ENCODE assay signal across 8 mouse cellular contexts in genomic region chr10:120763656-120764466, GRCm38 (mm10).
DNase-seq lines count a peak whose midpoint lies in the region; ATAC-seq and TF ChIP-seq lines count a peak whose summit lies in the region.

No protein-coding gene starts in this region.

- no peaks in the 10 kb centered on the region for H3K36me3 ChIP-seq in forebrain, postnatal 0 days (ENCODE audit: insufficient read depth)
- H3K36me3 ChIP-seq in intestine, embryonic 16.5 days (ENCODE audit: control insufficient read depth, insufficient read depth, low read length), result no peaks in the 10 kb centered on the region
- H3K36me3 ChIP-seq in liver, embryonic 14.5 days (replicated peaks; ENCODE audit: control insufficient read depth, insufficient read depth, low read depth), result no peaks in the 10 kb centered on the region

- no peaks in the 10 kb centered on the region for H3K9me3 ChIP-seq in forebrain, postnatal 0 days (ENCODE audit: low read length)
- peaks cover 3% of the 10 kb centered on the region; the same call in 1 of the 2 replicates for H3K9me3 ChIP-seq in intestine, embryonic 16.5 days (ENCODE audit: control insufficient read depth, low read length)
- no peaks in the 10 kb centered on the region for H3K9me3 ChIP-seq in liver, embryonic 14.5 days (ENCODE audit: control insufficient read depth, low read length)

- no peaks in the 10 kb centered on the region for H3K4me1 ChIP-seq in forebrain, postnatal 0 days (ENCODE audit: insufficient read depth)
- H3K4me1 ChIP-seq in intestine, embryonic 16.5 days (ENCODE audit: control insufficient read depth, insufficient read depth, low read length), result peaks cover 12% of the 10 kb centered on the region
- H3K4me1 ChIP-seq in liver, embryonic 14.5 days (replicated peaks; ENCODE audit: control insufficient read depth in 2 of 2, insufficient read depth in 2 of 2, low read length in 1 of 2), result no peaks in the 10 kb centered on the region

- H3K4me3 ChIP-seq in forebrain, postnatal 0 days (ENCODE audit: low read depth, low read length), result no peak overlapping the region
- H3K4me3 ChIP-seq in intestine, embryonic 16.5 days (ENCODE audit: low read length), result no peak overlapping the region
- H3K4me3 ChIP-seq in liver, embryonic 14.5 days (ENCODE audit: insufficient read depth in 1 of 2, low read depth in 2 of 2, low read length in 2 of 2), result no peak overlapping the region

- no peak overlapping the region for H3K27ac ChIP-seq in forebrain, postnatal 0 days (ENCODE audit: low read depth, low read length)
- H3K27ac ChIP-seq in intestine, embryonic 16.5 days (ENCODE audit: low read length), result peak overlapping the region; percentile 61
- H3K27ac ChIP-seq in liver, embryonic 14.5 days, result no peak overlapping the region

- no peaks in the 10 kb centered on the region for H3K27me3 ChIP-seq in forebrain, postnatal 0 days (ENCODE audit: insufficient read depth, low read length)
- H3K27me3 ChIP-seq in intestine, embryonic 16.5 days (replicated peaks; ENCODE audit: control insufficient read depth, insufficient read depth, low read length), result no peaks in the 10 kb centered on the region
- H3K27me3 ChIP-seq in liver, embryonic 14.5 days (ENCODE audit: control insufficient read depth, insufficient read depth, low read length), result no peaks in the 10 kb centered on the region

- 64% methylated on average over 13 of the region's 13 CpGs for WGBS in forebrain, postnatal 0 days
- WGBS in intestine, embryonic 16.5 days, result 36% methylated on average over 13 of the region's 13 CpGs
- 47% methylated on average over 13 of the region's 13 CpGs for WGBS in liver, embryonic 14.5 days (ENCODE audit: insufficient replicate concordance)

- no peak overlapping the region for H3K9ac ChIP-seq in forebrain, postnatal 0 days
- peak overlapping the region; percentile 28; the same call in 1 of the 2 replicates for H3K9ac ChIP-seq in intestine, embryonic 16.5 days (ENCODE audit: low read depth, low read length)
- H3K9ac ChIP-seq in liver, embryonic 14.5 days (replicated peaks), result no peak overlapping the region

- DNase-seq in adrenal gland, postnatal 36 days, result peak; percentile 53 to 70
- no peak for DNase-seq in forebrain, postnatal 0 days
- DNase-seq in liver, embryonic 14.5 days (ENCODE audit: low read depth in 3 of 3, low spot score in 3 of 3), result no peak
- DNase-seq in retina, postnatal 1 day, result peak; percentile 81
- no peak for DNase-seq in urinary bladder, postnatal 36 days (ENCODE audit: low spot score in 2 of 2)
- no peak for DNase-seq in thymus, postnatal 0 days (ENCODE audit: low spot score)
- no peak for DNase-seq in gastrocnemius, adult 18-20 months (ENCODE audit: low spot score)

- TF ChIP-seq EP300 in liver, embryonic 14.5 days (IDR thresholded peaks at IDR 0.05; ENCODE audit: low read depth), result no peak

- ATAC-seq in forebrain, postnatal 0 days, result peak; percentile 27; the same call in 1 of the 2 replicates
- ATAC-seq in intestine, embryonic 16.5 days, result peak; percentile 91
- peak; percentile 37; the same call in 1 of the 2 replicates for ATAC-seq in liver, embryonic 14.5 days (ENCODE audit: insufficient read depth)

- TF ChIP-seq CTCF in forebrain, postnatal 0 days (IDR thresholded peaks at IDR 0.05; ENCODE audit: low read depth), result no peak
- no peak for TF ChIP-seq CTCF in liver, embryonic 14.5 days (IDR thresholded peaks at IDR 0.05; ENCODE audit: low read depth)

- no peak overlapping the region for H3K4me2 ChIP-seq in forebrain, postnatal 0 days (ENCODE audit: low read depth)
- no peak overlapping the region for H3K4me2 ChIP-seq in intestine, embryonic 16.5 days (ENCODE audit: low read depth, low read length)
- no peak overlapping the region for H3K4me2 ChIP-seq in liver, embryonic 14.5 days (ENCODE audit: low read depth)

Comparison
In these comparisons a context has a peak if more than half of its experiments do, and no peak if none do; other contexts are left out.
1. DNase-seq: peak in adrenal gland, postnatal 36 days (2 of 2) and retina, postnatal 1 day (single experiment); none in forebrain, postnatal 0 days (single experiment), liver, embryonic 14.5 days (0 of 3), urinary bladder, postnatal 36 days (0 of 2), thymus, postnatal 0 days (single experiment) and gastrocnemius, adult 18-20 months (single experiment).
2. ATAC-seq: peak in every context shown above with its lines; median percentile 91 in intestine, embryonic 16.5 days; 37 in liver, embryonic 14.5 days; 27 in forebrain, postnatal 0 days.